In genomic region chr9:66585191-66585590, GRCm38 (mm10) we compare ENCODE assay signal across 23 mouse cellular contexts. TPM values are rescaled to one million over a fixed set of nuclear protein-coding genes. Genes with fewer than 3 reads are reported as not detected.
DNase-seq lines count a peak whose midpoint lies in the region; ATAC-seq and TF ChIP-seq lines count a peak whose summit lies in the region.
"Had no signal": no experiment of that assay in that cellular context is flagged by ENCODE, and none has a peak within 500 bp of the region (broad histone marks: within the 10 kb centered on the region; RNA-seq: fewer than 3 reads in every experiment).

No protein-coding gene starts in this region.

- no peaks in the 10 kb centered on the region for H3K36me3 ChIP-seq in CH12.LX (replicated peaks in 1 of 2; ENCODE audit: control insufficient read depth in 1 of 2, insufficient read depth in 1 of 2, low read length in 1 of 2)

- H3K9me3 ChIP-seq in CH12.LX (replicated peaks; ENCODE audit: low read length) = no peaks in the 10 kb centered on the region
- H3K9me3 ChIP-seq: G1E had no signal

- 12% methylated on average over 1 of the region's 1 CpGs for WGBS in cerebellum, adult 2 months

- TF ChIP-seq POLR2A in cerebellum, adult 2 months (IDR thresholded peaks at IDR 0.05; ENCODE audit: borderline replicate concordance, insufficient read depth, low read length) = no peak
- TF ChIP-seq POLR2A in CH12.LX (IDR thresholded peaks at IDR 0.05; ENCODE audit: low read depth, low read length) = no peak

- no peak for ATAC-seq in megakaryocyte, adult 5-6 weeks (ENCODE audit: poor library complexity, severe bottlenecking)
- ATAC-seq: activated CD4-positive, CD25-positive, alpha-beta regulatory T cell, adult 4 months; CD4-positive, CD25-positive, alpha-beta regulatory T cell, adult 4 months; Patski had no signal

- TF ChIP-seq RAD21 in CH12.LX (IDR thresholded peaks at IDR 0.05; ENCODE audit: low read depth, low read length) = no peak

- H3K79me2 ChIP-seq in CH12.LX (replicated peaks; ENCODE audit: control insufficient read depth, extremely low read depth, insufficient read depth, poor library complexity, severe bottlenecking) = peaks cover 26% of the 10 kb centered on the region

- peak in 1 of 2 experiments; percentile 37 for DNase-seq in cerebellum, adult 2 months
- DNase-seq in cerebellum, adult 9-11 months = no peak
- no peak for DNase-seq in gastrocnemius, adult 2 months
- no peak for DNase-seq in gastrocnemius, adult 8-10 months (ENCODE audit: low spot score in 2 of 2)
- DNase-seq in A20 (ENCODE audit: low read depth, low spot score) (peak; percentile 21), CH12.LX (ENCODE audit: extremely low read depth) (no peak)
- no peak for DNase-seq in thymus, adult 18-20 months
- DNase-seq: adrenal gland, adult 2 months; adrenal gland, adult 8-10 months; adrenal gland, postnatal 10 days; adrenal gland, postnatal 14 days; adrenal gland, postnatal 25 days; adrenal gland, postnatal 36 days; B cell, adult 2 months; cerebellum, adult 11 months; cerebellum, adult 11-12 months; cerebellum, adult 18-20 months; cerebellum, adult 8-10 months had no signal

- dilution Hi-C loops in CH12.LX (cut with MboI; ENCODE audit: extremely low pct_ligation_motif_present, extremely low pct_unique_long_range_greater_than_20kb, low sequenced_read_pairs) = no loop called here

- intact Hi-C loops in gastrocnemius, adult 2 months (cut with DNase I) = no loop called here

- no peak overlapping the region for H3K4me3 ChIP-seq in cerebellum, adult 2 months (replicated peaks; ENCODE audit: insufficient read depth, low read depth, low read length)
- no peak overlapping the region for H3K4me3 ChIP-seq in gastrocnemius, adult 2 months
- H3K4me3 ChIP-seq in CH12.LX (replicated peaks in 1 of 3; ENCODE audit: low read depth in 2 of 3, low read length in 2 of 3, poor library complexity in 1 of 3) = no peak overlapping the region

- H3K4me2 ChIP-seq in CH12.LX (ENCODE audit: insufficient read depth, low read depth, poor library complexity, severe bottlenecking) = no peak overlapping the region; the same call in 1 of the 2 replicates

- H3K9ac ChIP-seq in CH12.LX (ENCODE audit: insufficient read depth, low read depth) = no peak overlapping the region

- peak overlapping the region; percentile 88 for H3K27ac ChIP-seq in cerebellum, adult 2 months (ENCODE audit: insufficient read depth, low read length)
- H3K27ac ChIP-seq in gastrocnemius, adult 2 months = 0 out of 2 replicates have a peak overlapping the region, but pooled peaks have one; percentile 33
- H3K27ac ChIP-seq in CH12.LX (ENCODE audit: insufficient read depth, low read depth) = no peak overlapping the region

- H3K27me3 ChIP-seq in cerebellum, adult 2 months (ENCODE audit: control insufficient read depth, insufficient read depth, low read length) = no peaks in the 10 kb centered on the region
- no peaks in the 10 kb centered on the region for H3K27me3 ChIP-seq in CH12.LX (replicated peaks)
- H3K27me3 ChIP-seq: Patski had no signal

- H3K4me1 ChIP-seq in cerebellum, adult 2 months (ENCODE audit: control insufficient read depth, insufficient read depth, low read length) = peaks cover 19% of the 10 kb centered on the region; the same call in 1 of the 2 replicates
- peaks cover 0 to 50% of the 10 kb centered on the region in 2 experiments; a peak in 2 of 4 replicates for H3K4me1 ChIP-seq in CH12.LX (ENCODE audit: control insufficient read depth in 1 of 2, insufficient read depth in 2 of 2)

- peak; percentile 43; the same call in 1 of the 2 replicates for TF ChIP-seq EP300 in CH12.LX (IDR thresholded peaks at IDR 0.05; ENCODE audit: low read length)

- in situ Hi-C loops in CH12.LX (cut with MboI; ENCODE audit: low pct_ligation_motif_present, low pct_unique_long_range_greater_than_20kb, low sequenced_read_pairs) = no loop called here

- no peak for TF ChIP-seq CTCF in cerebellum, adult 2 months (IDR thresholded peaks at IDR 0.05; ENCODE audit: borderline replicate concordance, insufficient read depth, low read depth, low read length)
- no peak for TF ChIP-seq CTCF in gastrocnemius, adult 2 months (IDR thresholded peaks at IDR 0.05)
- TF ChIP-seq CTCF in CH12.LX (conservative IDR thresholded peaks at IDR 0.05 in 1 of 2, IDR thresholded peaks at IDR 0.05 in 1 of 2; ENCODE audit: low read depth in 2 of 2, low read length in 2 of 2) = no peak

TF ChIP-seq in CH12.LX, 34 proteins besides CTCF, POLR2A, EP300 and RAD21:
- TF ChIP-seq UBTF (IDR thresholded peaks at IDR 0.05; ENCODE audit: low read depth, low read length) (no peak), JUND (conservative IDR thresholded peaks at IDR 0.05; ENCODE audit: low read depth, low read length) (0 out of 2 replicates have a peak, but pooled peaks have one; percentile 28), GABPA (IDR thresholded peaks at IDR 0.05; ENCODE audit: insufficient replicate concordance, low read depth, low read length) (no peak), RCOR1 (conservative IDR thresholded peaks at IDR 0.05; ENCODE audit: low read depth, low read length) (no peak), ZNF384 (IDR thresholded peaks at IDR 0.05; ENCODE audit: low read depth, low read length) (no peak), IRF4 (IDR thresholded peaks at IDR 0.05; ENCODE audit: low read depth, low read length) (peak; percentile 88), CHD1 (IDR thresholded peaks at IDR 0.05; ENCODE audit: low read depth, low read length) (no peak), KAT2A (IDR thresholded peaks at IDR 0.05; ENCODE audit: insufficient replicate concordance, low read length) (no peak), HCFC1 (IDR thresholded peaks at IDR 0.05; ENCODE audit: low read depth, low read length) (no peak), POLR2AphosphoS2 (IDR thresholded peaks at IDR 0.05; ENCODE audit: low read depth, low read length) (no peak), ZKSCAN1 (IDR thresholded peaks at IDR 0.05; ENCODE audit: borderline replicate concordance, low read depth, low read length) (no peak), MXI1 (IDR thresholded peaks at IDR 0.05; ENCODE audit: low read depth, low read length) (no peak), ZC3H11A (IDR thresholded peaks at IDR 0.05; ENCODE audit: low read depth, low read length) (no peak), NELFE (IDR thresholded peaks at IDR 0.05; ENCODE audit: low read depth, low read length) (no peak), SMC3 (IDR thresholded peaks at IDR 0.05; ENCODE audit: low read depth, low read length) (no peak), MAFK (IDR thresholded peaks at IDR 0.05; ENCODE audit: insufficient replicate concordance, low read length) (no peak), MYC (IDR thresholded peaks at IDR 0.05; ENCODE audit: low read depth, low read length) (no peak), PAX5 (IDR thresholded peaks at IDR 0.05; ENCODE audit: low read length) (no peak), BHLHE40 (IDR thresholded peaks at IDR 0.05; ENCODE audit: low read depth, low read length) (peak; percentile 90), SIN3A (IDR thresholded peaks at IDR 0.05; ENCODE audit: low read length) (no peak), ETS1 (conservative IDR thresholded peaks at IDR 0.05; ENCODE audit: low read depth, low read length) (peak; percentile 37; the same call in 1 of the 2 replicates), ELF1 (IDR thresholded peaks at IDR 0.05; ENCODE audit: low read depth, low read length) (no peak), JUN (IDR thresholded peaks at IDR 0.05; ENCODE audit: insufficient read depth, low read depth, low read length) (peak; percentile 24; the same call in 1 of the 2 replicates), USF2 (conservative IDR thresholded peaks at IDR 0.05; ENCODE audit: low read depth, low read length) (no peak), ZMIZ1 (IDR thresholded peaks at IDR 0.05; ENCODE audit: low read depth, low read length) (no peak), TBP (conservative IDR thresholded peaks at IDR 0.05; ENCODE audit: low read depth, low read length) (no peak), CHD2 (IDR thresholded peaks at IDR 0.05; ENCODE audit: low read length) (no peak; the same call in 1 of the 2 replicates), TCF12 (IDR thresholded peaks at IDR 0.05; ENCODE audit: low read depth, low read length) (no peak), E2F4 (IDR thresholded peaks at IDR 0.05; ENCODE audit: insufficient replicate concordance, low read depth, low read length) (no peak), MEF2A (IDR thresholded peaks at IDR 0.05; ENCODE audit: borderline replicate concordance, low read depth, low read length) (no peak), NRF1 (IDR thresholded peaks at IDR 0.05; ENCODE audit: low read depth, low read length) (no peak), MAZ (IDR thresholded peaks at IDR 0.05; ENCODE audit: low read depth, low read length) (peak; percentile 32; the same call in 1 of the 2 replicates), MAX (IDR thresholded peaks at IDR 0.05; ENCODE audit: low read length) (no peak), USF1 (IDR thresholded peaks at IDR 0.05; ENCODE audit: low read depth, low read length) (no peak)
TF ChIP-seq in CH12.LX: peak in this region for 6.

RNA-seq across cellular contexts. Expression of gene Usp3, which starts 7.8 kb away (rescaled TPM):
- polyA plus RNA-seq in cerebellum, adult 2 months (2012; rRNA removed) = 89.3 and 97.0 TPM in 2 replicates
- total RNA-seq in gastrocnemius, adult 2 months (2021) = 10 to 100 TPM; 15.0 to 17.1 TPM
- total RNA-seq in gastrocnemius, adult 8-10 months (2022) = 10 to 100 TPM; 11.4 to 20.8 (median 13.5) TPM
- total RNA-seq in CH12.LX (2012; rRNA removed) (19.0 and 24.4 TPM in 2 replicates), CH12.LX (2014; rRNA removed) (36.6 and 40.8 TPM in 2 replicates)
- polyA plus RNA-seq in CH12.LX (2012; ENCODE audit: insufficient read length, low read depth) = 39.5 and 50.9 TPM in 2 replicates
- 86.9 and 97.6 TPM in 2 replicates for total RNA-seq in megakaryocyte, adult 5-6 weeks (2015)
- 68.1 and 75.5 TPM in 2 replicates for total RNA-seq in megakaryocyte, adult 5-6 weeks (2017)
